Mouse (Mus musculus) thymus, postnatal 0 days (tissue): ENCODE results near the gene Pde4b. TPM values are rescaled to one million over a fixed set of nuclear protein-coding genes. Genes with fewer than 3 reads are reported as not detected.
"Not testable (repeated sequence)": the region's sequence is repeated elsewhere in the genome, so short reads cannot be mapped to it uniquely, and the experiment has no call there.

Experiments used
- DNase-seq: peaks from one replicate; pipeline ENCODE4 v3.0.0-alpha.2; 2015; ENCODE audit warnings: low spot score
- polyA plus RNA-seq: library from polyadenylated mRNA; unstranded; fragments of >200 nt; fragmentation: Nextera tagmentation; extraction: Ambion mirVana; gene quantifications from 2 replicates; pipeline ENCODE4 v1.2.1, GENCODE M21; 2015

Gene Pde4b
- 24.5 and 27.7 TPM in 2 replicates for polyA plus RNA-seq

DNA sequence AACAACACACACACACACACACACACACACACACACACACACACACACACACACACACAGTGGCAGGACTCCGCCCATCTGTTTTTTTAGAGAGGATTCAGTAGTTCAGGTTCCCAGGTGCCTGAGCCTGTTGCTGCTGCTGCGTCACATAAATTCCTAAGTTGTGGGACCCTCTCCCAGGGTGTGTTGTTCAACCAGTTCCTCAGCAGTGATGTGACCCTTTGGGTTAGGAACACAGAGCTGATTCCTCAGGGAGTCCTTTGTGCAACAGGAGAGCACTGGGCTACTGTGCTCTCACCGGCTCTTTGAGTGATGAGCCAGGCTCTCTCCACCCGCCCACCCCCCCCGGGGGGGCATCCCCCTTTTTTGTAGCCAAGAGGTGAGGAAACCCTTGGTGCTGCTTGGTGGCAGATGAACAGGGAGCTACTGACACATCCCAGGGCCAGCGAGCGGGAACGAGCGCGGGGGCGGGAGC, at the start of gene Pde4b:
TSS of gene Pde4b (plus strand) at position 453 of the 475 bp plus-strand sequence.
- no peak for DNase-seq

GRCm38 (mm10) chr4:102040190-102040589, 47.2 kb upstream of the Pde4b start:
- DNase-seq, result no peak

GRCm38 (mm10) chr4:102045183-102046140, 41.9 kb upstream of the Pde4b start:
- DNase-seq, result no peak

GRCm38 (mm10) chr4:102049368-102049767, 38.0 kb upstream of the Pde4b start:
- not testable (repeated sequence) for DNase-seq

- DNase-seq, result no peak
Measured at GRCm38 (mm10) chr4:102061322-102061721, 26.0 kb upstream of the Pde4b start.

- DNase-seq, result no peak
Measured at GRCm38 (mm10) chr4:102069314-102069713, 18.0 kb upstream of the Pde4b start.

DNA sequence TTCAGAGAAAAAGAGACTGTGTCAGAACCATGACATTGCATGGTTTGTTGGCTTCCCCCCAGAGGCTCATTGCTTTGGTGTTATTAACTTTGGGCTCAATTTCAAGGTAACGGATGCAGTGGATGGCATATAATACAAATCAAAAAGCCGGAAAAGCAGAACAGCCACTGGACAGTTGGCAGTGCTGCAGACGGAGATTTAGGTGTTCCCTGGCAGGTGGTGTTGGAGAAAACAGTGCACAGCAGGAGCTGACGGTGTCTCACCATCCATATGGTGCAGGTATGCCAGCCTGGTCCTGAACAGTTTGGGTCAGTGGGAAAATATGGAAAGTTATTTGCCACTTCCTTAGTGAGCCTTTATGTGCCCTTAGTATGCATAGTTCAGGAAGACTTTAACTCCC, 1.0 kb upstream of the Pde4b start:
- no peak for DNase-seq

GRCm38 (mm10) chr4:102087566-102088234, 357 bp downstream of the Pde4b start:
- DNase-seq, result no peak

GRCm38 (mm10) chr4:102088235-102088867, 1.0 kb downstream of the Pde4b start:
- no peak for DNase-seq

DNA sequence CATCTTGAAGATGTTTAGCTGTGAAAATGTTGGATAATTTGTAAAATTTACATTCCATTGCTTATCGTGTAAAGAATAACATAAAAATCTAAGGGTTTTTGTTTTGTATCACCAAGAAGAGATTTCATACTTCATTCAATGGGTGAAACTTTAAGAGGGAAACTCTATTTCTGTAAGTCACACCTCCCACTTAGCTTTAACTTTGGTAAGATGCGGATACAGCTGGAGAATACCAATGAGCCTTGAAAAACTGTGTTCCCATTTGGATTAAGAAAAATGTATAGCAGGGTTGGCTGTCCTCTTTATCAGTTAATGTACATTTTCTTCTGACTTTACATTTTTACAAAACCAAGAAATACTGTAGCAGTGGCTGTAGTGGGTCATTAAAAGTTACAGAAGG, 8.5 kb downstream of the Pde4b start:
- no peak for DNase-seq

- no peak for DNase-seq
Measured at GRCm38 (mm10) chr4:102102241-102102640, 14.9 kb downstream of the Pde4b start.

GRCm38 (mm10) chr4:102104534-102105014, 17.2 kb downstream of the Pde4b start:
- no peak for DNase-seq

- no peak for DNase-seq
Measured at GRCm38 (mm10) chr4:102106771-102107170, 19.4 kb downstream of the Pde4b start.

DNA sequence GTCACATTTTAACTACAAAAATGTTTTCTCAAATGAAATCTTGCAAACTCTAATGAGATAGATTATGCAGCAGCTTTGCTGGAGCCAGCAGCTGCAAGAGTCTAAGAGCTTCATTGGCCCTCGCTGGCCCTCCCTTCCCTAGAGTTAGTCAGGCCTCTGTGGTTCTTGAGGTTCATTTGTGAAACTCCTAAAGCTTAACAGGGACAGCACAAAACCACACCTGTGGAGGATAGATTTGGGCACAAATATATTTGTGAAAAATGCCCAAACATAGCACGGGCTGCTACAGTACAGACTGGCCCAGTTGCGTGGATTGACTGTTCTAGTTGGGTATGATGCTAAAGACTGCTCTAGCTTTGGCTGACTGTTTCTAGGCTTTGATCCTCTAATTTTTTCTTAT, 32.1 kb downstream of the Pde4b start:
- no peak for DNase-seq

DNA sequence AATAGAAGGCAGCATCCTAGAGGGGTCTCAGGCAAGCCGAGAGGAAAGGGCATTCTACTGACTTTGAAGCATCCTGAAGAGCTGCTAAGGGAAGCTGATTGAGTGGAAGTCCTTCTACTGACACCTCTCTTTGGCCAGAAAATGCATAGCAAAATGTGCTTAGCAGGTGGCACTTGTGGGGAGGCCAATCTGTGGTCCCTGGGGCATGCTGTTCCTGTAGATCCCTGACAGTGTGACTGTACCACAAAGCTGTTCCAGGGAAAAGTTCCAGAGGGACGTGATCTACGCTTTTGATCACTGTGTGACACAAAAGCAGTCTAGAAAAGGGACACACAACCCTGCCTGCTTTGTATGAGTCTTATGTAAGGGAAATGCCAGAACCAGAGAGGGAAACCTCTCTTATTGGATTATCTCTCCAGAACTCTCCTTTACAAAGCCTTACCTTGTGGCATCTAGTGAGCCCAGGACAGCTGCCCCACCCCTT, 49.1 kb downstream of the Pde4b start:
- DNase-seq, result no peak

DNA sequence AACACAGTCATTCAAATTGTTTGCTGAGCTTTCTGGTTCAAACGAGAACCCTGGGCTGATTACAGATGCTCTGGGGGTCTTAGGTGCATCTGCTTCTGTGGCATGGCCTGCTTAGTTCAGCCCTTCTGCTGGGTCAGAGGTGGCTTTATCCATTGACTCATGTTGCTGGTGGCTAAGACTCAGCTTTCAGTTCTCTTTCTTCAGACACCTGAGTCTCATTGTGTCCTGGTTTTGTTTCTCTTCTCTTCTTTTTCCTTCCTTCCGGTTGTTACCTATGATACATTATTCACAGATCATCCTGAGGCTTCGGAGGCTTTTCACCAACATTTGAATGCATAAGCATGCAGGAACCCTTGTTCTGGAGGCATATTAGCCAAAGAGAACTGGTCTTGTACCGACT, 51.0 kb downstream of the Pde4b start:
- no peak for DNase-seq

DNA sequence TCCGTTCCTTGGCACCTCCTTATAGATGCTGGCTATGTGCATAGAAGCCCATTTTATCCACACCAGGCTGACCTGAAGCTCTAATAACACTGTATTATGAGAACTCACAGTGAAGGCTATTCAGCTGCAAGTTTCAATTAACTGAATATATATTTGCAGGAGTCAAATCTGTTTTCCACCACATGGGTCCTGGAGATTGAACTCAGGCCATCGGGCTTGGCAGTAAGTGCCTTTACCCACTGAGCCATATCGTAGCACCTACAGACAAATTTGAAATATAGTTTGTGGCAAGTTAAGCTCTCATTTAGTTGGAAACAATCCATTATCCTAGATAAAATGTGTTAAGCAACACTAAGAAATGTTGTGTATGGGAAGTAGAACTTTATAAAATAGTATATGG, 53.9 kb downstream of the Pde4b start:
- DNase-seq, result no peak

DNA sequence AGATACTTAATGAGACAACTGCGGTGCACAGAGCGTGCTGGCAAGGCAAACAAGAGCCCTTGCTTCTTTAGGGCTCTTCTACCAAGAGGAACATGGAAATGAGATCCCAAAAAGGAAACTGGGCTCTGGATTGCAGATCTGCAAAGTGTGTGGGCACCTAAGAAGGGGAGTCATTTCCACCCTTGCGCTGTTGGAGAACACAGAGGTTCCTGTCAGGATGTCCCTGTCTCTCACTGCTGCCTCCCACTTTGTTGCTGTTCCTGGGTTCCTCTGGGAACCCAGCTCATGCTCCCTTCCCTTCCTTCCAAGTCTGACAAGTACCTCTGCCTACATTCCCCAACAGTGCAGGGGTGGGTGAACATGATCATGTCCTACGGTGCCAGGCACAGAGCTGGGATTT, 61.4 kb downstream of the Pde4b start:
- no peak for DNase-seq

DNA sequence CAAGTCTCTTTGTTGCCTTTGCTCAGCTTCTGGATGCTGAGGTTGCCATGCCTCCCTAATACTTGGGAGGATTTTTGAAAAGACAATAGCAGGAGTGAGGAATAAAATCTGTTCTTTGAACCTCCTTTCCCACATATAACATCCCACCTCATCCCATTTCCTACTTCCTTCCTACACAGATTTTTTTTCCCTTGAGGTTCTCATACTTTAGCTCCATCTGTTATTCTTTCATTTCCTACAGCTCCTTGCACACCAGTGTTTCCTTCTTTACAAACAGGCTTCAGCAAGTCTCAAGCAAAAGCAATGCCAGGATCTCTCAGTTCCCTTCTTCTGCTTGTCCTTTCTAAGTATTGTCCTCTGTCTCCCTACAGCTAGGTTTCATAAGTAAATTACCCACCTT, 71.8 kb downstream of the Pde4b start:
- DNase-seq, result no peak

DNA sequence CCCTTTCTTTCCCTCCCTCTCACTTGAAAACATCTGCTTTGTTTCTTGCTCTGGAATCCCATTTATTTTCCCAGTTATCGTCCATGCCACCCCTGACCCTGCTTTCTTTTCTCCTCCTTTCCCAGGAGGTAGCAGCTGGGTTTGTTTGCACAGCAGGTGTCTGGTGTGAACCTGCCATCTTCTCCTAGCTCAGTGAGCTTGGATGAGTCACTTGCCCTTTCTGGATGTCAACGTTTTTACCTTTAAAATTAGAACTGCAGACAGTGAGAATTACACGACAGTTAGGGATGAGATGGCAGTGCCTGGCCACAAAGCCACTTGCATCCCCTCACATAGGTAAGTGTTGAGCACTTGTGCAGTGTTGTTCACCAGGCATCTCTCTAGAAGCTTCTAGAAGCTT, 84.3 kb downstream of the Pde4b start:
- no peak for DNase-seq

- DNase-seq, result no peak
Measured at GRCm38 (mm10) chr4:102172711-102173213, 85.4 kb downstream of the Pde4b start.
